Mouse (Mus musculus): Measurements from ENCODE around the gene Cd28.

DNA sequence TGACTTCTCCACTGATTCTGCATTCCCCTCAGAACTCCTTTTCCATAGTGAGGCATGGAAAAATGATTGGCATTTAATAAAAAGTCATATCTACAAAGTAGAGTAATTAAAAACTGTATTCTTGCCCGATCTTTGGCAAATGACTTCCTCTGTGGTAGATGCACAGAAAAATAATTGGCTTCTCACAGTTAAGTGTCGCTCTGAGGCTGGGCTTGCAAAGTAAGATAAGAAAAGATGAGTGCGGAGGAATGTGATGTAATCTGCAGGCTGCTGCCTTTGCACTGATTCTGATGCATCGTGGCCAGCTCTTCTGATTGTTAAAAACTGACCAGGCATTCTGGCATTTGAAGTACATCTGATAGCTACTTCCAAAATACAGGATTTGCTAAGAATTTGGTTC is 32.3 kb downstream of the Cd28 start:
- no peak for TF ChIP-seq GATA1 (IDR thresholded peaks at IDR 0.05; ENCODE audit: borderline replicate concordance, low read length)
- TF ChIP-seq FLI1 (IDR thresholded peaks at IDR 0.05; ENCODE audit: low read length), result no peak

Data from megakaryocyte, embryonic 14.5 days (primary cell).